Mouse (Mus musculus) MEL (cell line): ENCODE results near the gene Lifr. TPM values are rescaled to one million over a fixed set of nuclear protein-coding genes. Genes with fewer than 3 reads are reported as not detected.

Source experiments
- DNase-seq: peaks from one replicate; pipeline ENCODE4 v3.0.0; 2011; ENCODE audit warnings: low read depth, low spot score
- H3K27ac ChIP-seq: 2 replicates; pipeline ENCODE4 v1.5.1; 2012; ENCODE audit warnings: low read depth, mild to moderate bottlenecking, control low read depth, low read length, moderate library complexity; ENCODE audit not compliant: control insufficient read depth
- H3K27me3 ChIP-seq, 2 experiments: fragments of 150-350 bp in 1 of 2; sonication (generic) in 1 of 2; 2 replicates each; pipeline ENCODE4 v1.6.1; 2012; ENCODE audit warnings: low read length in 2 of 2, mild to moderate bottlenecking in 2 of 2, improper control_type of control experiment in 1 of 2, moderate library complexity in 1 of 2; ENCODE audit not compliant: insufficient read depth in 2 of 2, control insufficient read depth in 1 of 2
- H3K36me3 ChIP-seq, 2 experiments: 2 replicates each; pipeline ENCODE4 v1.6.1; 2012 to 2014; ENCODE audit warnings: low read length in 2 of 2, improper control_type of control experiment in 1 of 2, inconsistent platforms in 1 of 2, mild to moderate bottlenecking in 1 of 2; ENCODE audit not compliant: insufficient read depth in 2 of 2, control insufficient read depth in 1 of 2
- H3K4me1 ChIP-seq, 2 experiments: fragments of 150-350 bp in 1 of 2; sonication (generic) in 1 of 2; 2 replicates each; pipeline ENCODE4 v1.6.1; 2012; ENCODE audit warnings: low read length in 2 of 2, improper control_type of control experiment in 1 of 2, mild to moderate bottlenecking in 1 of 2; ENCODE audit not compliant: insufficient read depth in 2 of 2, control insufficient read depth in 1 of 2
- H3K4me3 ChIP-seq, 2 experiments: fragments of 150-350 bp in 1 of 2; sonication (generic) in 1 of 2; 2 replicates each; pipeline ENCODE4 v1.5.1; 2012; ENCODE audit warnings: low read depth in 2 of 2, low read length in 2 of 2, mild to moderate bottlenecking in 2 of 2, moderate library complexity in 2 of 2, control low read depth in 1 of 2, improper control_type of control experiment in 1 of 2; ENCODE audit not compliant: control insufficient read depth in 1 of 2, insufficient read depth in 1 of 2
- H3K79me2 ChIP-seq: 2 replicates; pipeline ENCODE4 v1.6.1; 2012; ENCODE audit warnings: mild to moderate bottlenecking, low read length, moderate library complexity; ENCODE audit not compliant: control insufficient read depth, poor library complexity, insufficient read depth
- H3K9ac ChIP-seq: 2 replicates; pipeline ENCODE4 v1.6.1; 2012; ENCODE audit warnings: low read depth, mild to moderate bottlenecking, control low read depth, low read length, moderate library complexity; ENCODE audit not compliant: control insufficient read depth, poor library complexity, severe bottlenecking
- H3K9me3 ChIP-seq: fragments of 150-350 bp; sonication (generic); replicated peaks from 2 replicates; pipeline ENCODE4 v1.6.1; 2012; ENCODE audit warnings: mild to moderate bottlenecking, low read length, improper control_type of control experiment, moderate library complexity; ENCODE audit not compliant: insufficient read depth
- CTCF ChIP-seq, 3 experiments: IDR thresholded peaks in 2 of 3; conservative IDR thresholded peaks in 1 of 3; 2 replicates each; pipeline ENCODE4 v1.5.1; 2011 to 2012; ENCODE audit warnings: low read length in 3 of 3, low read depth in 2 of 3, mild to moderate bottlenecking in 2 of 3, improper control_type of control experiment in 1 of 3, inconsistent platforms in 1 of 3, mixed read lengths in 1 of 3, moderate library complexity in 1 of 3; ENCODE audit not compliant: control insufficient read depth in 1 of 3, insufficient read depth in 1 of 3, poor library complexity in 1 of 3, severe bottlenecking in 1 of 3
- HCFC1 ChIP-seq: IDR thresholded peaks from 2 replicates; pipeline ENCODE4 v1.6.1; 2012; ENCODE audit warnings: low read depth, mild to moderate bottlenecking, inconsistent platforms, low read length, improper control_type of control experiment, moderate library complexity
- KAT2A ChIP-seq: conservative IDR thresholded peaks from 2 replicates; pipeline ENCODE4 v1.6.1; 2012; ENCODE audit warnings: low read depth, low read length, improper control_type of control experiment, inconsistent platforms
- POLR2A ChIP-seq, 2 experiments: IDR thresholded peaks; 2 replicates each; pipeline ENCODE4 v1.6.1; 2011 to 2012; ENCODE audit warnings: low read length in 2 of 2, mild to moderate bottlenecking in 2 of 2, control low read depth in 1 of 2, improper control_type of control experiment in 1 of 2, low read depth in 1 of 2, moderate library complexity in 1 of 2; ENCODE audit not compliant: control insufficient read depth in 1 of 2, insufficient read depth in 1 of 2, poor library complexity in 1 of 2
- SIN3A ChIP-seq: IDR thresholded peaks from 2 replicates; pipeline ENCODE4 v1.6.1; 2012; ENCODE audit warnings: low read length, improper control_type of control experiment, inconsistent platforms
- TBP ChIP-seq: IDR thresholded peaks from 2 replicates; pipeline ENCODE4 v1.8.0; 2011; ENCODE audit warnings: low read depth, low read length, improper control_type of control experiment
- TCF12 ChIP-seq: IDR thresholded peaks from 2 replicates; pipeline ENCODE4 v1.6.1; 2014; ENCODE audit warnings: low read depth, mild to moderate bottlenecking, inconsistent platforms, low read length, improper control_type of control experiment, moderate library complexity
- UBTF ChIP-seq: IDR thresholded peaks from 2 replicates; pipeline ENCODE4 v1.6.1; 2012; ENCODE audit warnings: low read depth, mild to moderate bottlenecking, inconsistent platforms, low read length, improper control_type of control experiment, moderate library complexity, borderline replicate concordance; ENCODE audit not compliant: insufficient read depth
- USF1 ChIP-seq: IDR thresholded peaks from 2 replicates; pipeline ENCODE4 v1.6.1; 2014; ENCODE audit warnings: low read depth, mild to moderate bottlenecking, inconsistent platforms, low read length, improper control_type of control experiment, moderate library complexity
- ZKSCAN1 ChIP-seq: IDR thresholded peaks from 2 replicates; pipeline ENCODE4 v1.6.1; 2012; ENCODE audit warnings: low read depth, mild to moderate bottlenecking, inconsistent platforms, low read length, improper control_type of control experiment, moderate library complexity
- polyA plus RNA-seq, 2 experiments: library from polyadenylated mRNA; stranded (reverse) in 1 of 2; unstranded in 1 of 2; fragments of >175 nt in 1 of 2; fragments of >200 nt in 1 of 2; gene quantifications; 2 replicates each; pipeline versions ENCODE4 v1.2.1 to v1.2.4; 2012; ENCODE audit warnings: low replicate concordance in 2 of 2, low read depth in 1 of 2; ENCODE audit not compliant: insufficient read length in 2 of 2, insufficient read depth in 1 of 2, missing spikeins in 1 of 2
- total RNA-seq: library from RNA; depleted of rRNA; stranded (reverse); fragments of 300-350 nt; gene quantifications from 2 replicates; pipeline ENCODE4 v1.2.3, GENCODE M21; 2012

Gene Lifr
- total and polyA plus RNA-seq, 3 experiments: not detected

DNA sequence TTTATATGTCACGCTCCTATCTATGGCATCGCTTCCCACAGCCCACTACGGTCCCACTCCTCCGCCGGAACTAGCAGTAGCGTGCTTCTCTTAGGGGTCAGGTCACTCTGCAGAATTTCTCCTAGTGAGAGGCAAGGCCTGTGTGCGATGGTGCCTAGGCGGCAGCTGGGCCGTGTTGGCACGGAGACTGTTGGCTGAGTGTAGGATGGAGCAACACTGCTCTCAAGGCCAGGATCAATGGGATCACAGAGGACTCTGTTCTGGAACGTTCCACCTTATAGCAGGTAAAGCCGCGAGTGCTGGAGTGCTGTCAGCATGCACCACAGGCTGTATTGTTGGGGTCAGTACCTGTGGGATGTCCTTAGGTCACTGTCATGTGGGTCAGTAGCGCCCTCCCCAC, 48.1 kb downstream of the Lifr start:
- Histone ChIP-seq H3K36me3 (no peaks in the 10 kb centered on the region), H3K9me3 (no peaks in the 10 kb centered on the region)
- TF ChIP-seq TCF12: no peak
- no peak for TF ChIP-seq USF1
- TF ChIP-seq, all 39 proteins: peak for 0
- Histone ChIP-seq H3K9ac (no peak overlapping the region), H3K27ac (no peak overlapping the region), H3K27me3 (no peaks in the 10 kb centered on the region), H3K4me1 (no peaks in the 10 kb centered on the region), H3K79me2 (no peaks in the 10 kb centered on the region), H3K4me3 (no peak overlapping the region)
- DNase-seq: no peak

DNA sequence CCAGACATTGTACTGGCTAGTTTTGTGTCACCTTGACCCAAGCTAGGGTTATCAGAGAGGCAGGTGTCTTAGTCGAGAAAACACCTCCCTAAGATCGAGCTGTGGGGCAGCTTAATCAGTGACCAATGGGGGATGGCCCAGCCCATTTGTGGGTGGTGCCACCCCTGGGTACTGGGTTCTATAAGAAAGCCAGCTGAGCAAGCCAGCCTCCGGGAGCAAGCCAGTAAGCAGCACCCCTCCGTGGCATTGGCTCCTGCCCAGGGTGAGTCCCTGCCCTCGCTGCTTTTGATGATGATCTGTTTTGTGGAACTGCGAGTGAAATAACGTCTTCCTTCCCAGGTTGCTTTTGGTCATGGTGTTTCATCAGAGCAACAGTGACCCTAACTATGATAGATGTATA, 49.9 kb downstream of the Lifr start:
- Histone ChIP-seq H3K79me2 (no peaks in the 10 kb centered on the region), H3K9ac (no peak overlapping the region), H3K36me3 (no peaks in the 10 kb centered on the region), H3K27ac (no peak overlapping the region), H3K27me3 (no peaks in the 10 kb centered on the region), H3K4me1 (no peaks in the 10 kb centered on the region), H3K9me3 (no peaks in the 10 kb centered on the region), H3K4me3 (no peak overlapping the region)
- TF ChIP-seq POLR2A (IDR thresholded peaks at IDR 0.05; ENCODE audit: control insufficient read depth in 1 of 2, insufficient read depth in 1 of 2, low read depth in 1 of 2, low read length in 2 of 2, poor library complexity in 1 of 2) (no peak), UBTF (no peak), SIN3A (no peak)
- DNase-seq: no peak

DNA sequence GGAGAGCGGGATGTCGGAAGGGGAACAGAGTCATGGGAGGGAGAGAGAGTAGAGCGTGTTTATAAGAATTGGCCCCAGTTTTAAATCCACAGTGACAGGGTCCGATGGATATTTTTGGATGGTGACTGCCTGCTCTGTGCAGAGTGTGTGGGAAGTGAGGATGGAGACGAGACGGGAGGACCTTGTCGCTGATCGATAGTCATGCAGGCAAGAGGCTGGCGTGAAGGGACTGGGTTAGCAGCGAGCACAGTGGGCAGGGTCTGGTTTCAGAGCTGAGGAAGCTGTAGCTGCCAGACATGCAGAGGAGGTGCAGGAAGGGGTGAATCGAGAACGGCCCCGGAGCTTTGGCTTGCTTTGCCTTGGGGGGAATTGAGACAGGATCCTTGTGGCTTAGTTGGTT, 50.8 kb downstream of the Lifr start:
- no peak for TF ChIP-seq CTCF (IDR thresholded peaks at IDR 0.05 in 2 of 3, conservative IDR thresholded peaks at IDR 0.05 in 1 of 3; ENCODE audit: control insufficient read depth in 1 of 3, insufficient read depth in 1 of 3, low read depth in 2 of 3, low read length in 3 of 3, poor library complexity in 1 of 3, severe bottlenecking in 1 of 3)
- no peak for TF ChIP-seq UBTF
- TF ChIP-seq TBP: no peak
- no peak for TF ChIP-seq ZKSCAN1
- TF ChIP-seq KAT2A: no peak
- TF ChIP-seq HCFC1: no peak
- no peak for TF ChIP-seq POLR2A (IDR thresholded peaks at IDR 0.05; ENCODE audit: control insufficient read depth in 1 of 2, insufficient read depth in 1 of 2, low read depth in 1 of 2, low read length in 2 of 2, poor library complexity in 1 of 2)
- TF ChIP-seq, all 39 proteins: peak for 0
- no peak overlapping the region for H3K4me3 ChIP-seq
- no peaks in the 10 kb centered on the region for H3K4me1 ChIP-seq
- H3K9ac ChIP-seq: no peak overlapping the region
- H3K27me3 ChIP-seq: no peaks in the 10 kb centered on the region
- no peaks in the 10 kb centered on the region for H3K36me3 ChIP-seq
- no peak overlapping the region for H3K27ac ChIP-seq
- no peak for DNase-seq
- no peaks in the 10 kb centered on the region for H3K9me3 ChIP-seq
- no peaks in the 10 kb centered on the region for H3K79me2 ChIP-seq
